Mouse (Mus musculus): ENCODE results near the gene Fmo2.

- TF ChIP-seq CTCF (conservative IDR thresholded peaks at IDR 0.05; ENCODE audit: low read length) (no peak), POU5F1 (IDR thresholded peaks at IDR 0.05; ENCODE audit: borderline replicate concordance, low read length) (no peak)
These were observed 3.4 kb upstream of the Fmo2 start for GRCm38 (mm10) chr1:162901879-162902278.
